Comparison of ENCODE assay signal across 8 mouse cellular contexts in genomic region chr15:36374732-36375548, GRCm38 (mm10).
DNase-seq lines count a peak whose midpoint lies in the region; ATAC-seq and TF ChIP-seq lines count a peak whose summit lies in the region.

No protein-coding gene starts in this region.

- no peaks in the 10 kb centered on the region for H3K36me3 ChIP-seq in ES-E14 (ENCODE audit: control insufficient read depth, insufficient read depth, low read length, poor library complexity, severe bottlenecking)
- no peaks in the 10 kb centered on the region for H3K36me3 ChIP-seq in hindbrain, embryonic 13.5 days
- no peaks in the 10 kb centered on the region for H3K36me3 ChIP-seq in lung, embryonic 15.5 days

- H3K27me3 ChIP-seq in hindbrain, embryonic 13.5 days, result peaks cover 7% of the 10 kb centered on the region
- no peaks in the 10 kb centered on the region for H3K27me3 ChIP-seq in lung, embryonic 15.5 days

- H3K4me3 ChIP-seq in ES-E14 (ENCODE audit: insufficient read depth in 1 of 2, low read depth in 1 of 2, low read length in 2 of 2, poor library complexity in 1 of 2, severe bottlenecking in 1 of 2), result peak overlapping the region; percentile 11 to 64
- H3K4me3 ChIP-seq in hindbrain, embryonic 13.5 days, result peak overlapping the region; percentile 43
- peak overlapping the region; percentile 42 for H3K4me3 ChIP-seq in lung, embryonic 15.5 days

- in situ Hi-C loops in ES-E14 (cut with MboI; ENCODE audit: low sequenced_read_pairs in 2 of 2, unreplicated experiment in 2 of 2), result no loop called here

- H3K4me1 ChIP-seq in ES-E14 (ENCODE audit: control insufficient read depth in 2 of 2, insufficient read depth in 2 of 2, low read length in 2 of 2, poor library complexity in 1 of 2), result peaks cover 4 to 11% of the 10 kb centered on the region in 2 experiments
- peaks cover 18% of the 10 kb centered on the region for H3K4me1 ChIP-seq in hindbrain, embryonic 13.5 days (replicated peaks)
- H3K4me1 ChIP-seq in lung, embryonic 15.5 days, result peaks cover 42% of the 10 kb centered on the region

- ATAC-seq in frontal cortex, adult (ENCODE audit: low TSS enrichment), result peak; percentile 82
- peak; percentile 69 for ATAC-seq in hindbrain, embryonic 13.5 days (ENCODE audit: low FRiP score)
- peak; percentile 86 for ATAC-seq in lung, embryonic 15.5 days (ENCODE audit: borderline replicate concordance, extremely low read depth, low FRiP score, low TSS enrichment)

- WGBS in hindbrain, embryonic 13.5 days, result 1% methylated on average over 20 of the region's 20 CpGs
- WGBS in lung, embryonic 15.5 days, result 1% methylated on average over 20 of the region's 20 CpGs

- peak overlapping the region; percentile 80 for H3K4me2 ChIP-seq in hindbrain, embryonic 13.5 days
- peak overlapping the region; percentile 82 for H3K4me2 ChIP-seq in lung, embryonic 15.5 days

- peak; percentile 33 for DNase-seq in ES-E14 (ENCODE audit: low read depth, low spot score)
- DNase-seq in cerebellum, adult 9-10 months, result peak; percentile 83
- DNase-seq in layer of hippocampus, postnatal 10 days (ENCODE audit: low spot score in 2 of 2), result peak; percentile 39 to 49
- peak; percentile 54 for DNase-seq in ovary, adult 18-20 months (ENCODE audit: low spot score)
- DNase-seq in urinary bladder, adult 2 months (ENCODE audit: low spot score), result peak; percentile 56

- H3K9ac ChIP-seq in ES-E14 (ENCODE audit: insufficient read depth, low read depth, low read length, poor library complexity, severe bottlenecking), result 0 out of 2 replicates have a peak overlapping the region, but pooled peaks have one; percentile 31
- peak overlapping the region; percentile 62 for H3K9ac ChIP-seq in hindbrain, embryonic 13.5 days
- peak overlapping the region; percentile 45 for H3K9ac ChIP-seq in lung, embryonic 15.5 days

- H3K9me3 ChIP-seq in ES-E14 (ENCODE audit: control insufficient read depth, insufficient read depth, low read depth, low read length), result no peaks in the 10 kb centered on the region
- H3K9me3 ChIP-seq in hindbrain, embryonic 13.5 days, result no peaks in the 10 kb centered on the region
- no peaks in the 10 kb centered on the region; the same call in 1 of the 2 replicates for H3K9me3 ChIP-seq in lung, embryonic 15.5 days

- no peak overlapping the region for H3K27ac ChIP-seq in ES-E14 (ENCODE audit: insufficient read depth, low read depth, low read length, poor library complexity, severe bottlenecking)
- H3K27ac ChIP-seq in hindbrain, embryonic 13.5 days, result no peak overlapping the region
- H3K27ac ChIP-seq in lung, embryonic 15.5 days, result peak overlapping the region; percentile 98

TF ChIP-seq in ES-E14, 5 proteins besides CTCF, POLR2A, EP300 and RAD21:
- TF ChIP-seq CHD2 (IDR thresholded peaks at IDR 0.05; ENCODE audit: low read depth, low read length), result no peak
- TF ChIP-seq ZNF384 (IDR thresholded peaks at IDR 0.05; ENCODE audit: low read depth, low read length), result no peak
- TF ChIP-seq MAFK (IDR thresholded peaks at IDR 0.05; ENCODE audit: insufficient read depth, low read depth, low read length), result no peak
- TF ChIP-seq ZC3H11A (IDR thresholded peaks at IDR 0.05; ENCODE audit: borderline replicate concordance, low read depth, low read length), result no peak
- TF ChIP-seq HCFC1 (IDR thresholded peaks at IDR 0.05; ENCODE audit: borderline replicate concordance, insufficient read depth, low read length), result no peak

Comparison
In these comparisons a context has a peak if more than half of its experiments do, and no peak if none do; other contexts are left out.
1. DNase-seq: peak in every context shown above with its lines; median percentile 83 in cerebellum, adult 9-10 months; 56 in urinary bladder, adult 2 months; 54 in ovary, adult 18-20 months; 44 in layer of hippocampus, postnatal 10 days; 33 in ES-E14.